Comparison of ENCODE assay signal across 2 mouse cellular contexts in genomic region chr6:113713389-113713788, GRCm38 (mm10). TPM values are rescaled to one million over a fixed set of nuclear protein-coding genes. Genes with fewer than 3 reads are reported as not detected.
"Had no signal": no experiment of that assay in that cellular context is flagged by ENCODE, and none has a peak within 500 bp of the region (broad histone marks: within the 10 kb centered on the region; RNA-seq: fewer than 3 reads in every experiment).

No protein-coding gene starts in this region.

RNA-seq across cellular contexts. Expression of gene Ghrl, which starts 6.3 kb away (rescaled TPM):
- total RNA-seq: neutrophil, adult 5-6 weeks had no signal
- polyA plus RNA-seq: spleen, adult 2 months had no signal
